Mouse (Mus musculus) WW6 (cell line): Measurements from ENCODE around the gene Tulp4.
"Not testable (repeated sequence)": the region's sequence is repeated elsewhere in the genome, so short reads cannot be mapped to it uniquely, and the experiment has no call there.

Experiments
- DNase-seq: peaks from one replicate; pipeline ENCODE4 v3.0.0-alpha.2; 2013; ENCODE audit warnings: low read depth, low spot score

The Tulp4 gene

GRCm38 (mm10) chr17:6274693-6275092 lies 168.5 kb downstream of the Tulp4 start:
- DNase-seq = not testable (repeated sequence)

- DNase-seq = not testable (repeated sequence)
Measured at GRCm38 (mm10) chr17:6279205-6279604, 173.0 kb downstream of the Tulp4 start.

- not testable (repeated sequence) for DNase-seq
Measured at GRCm38 (mm10) chr17:6279772-6280171, 173.5 kb downstream of the Tulp4 start.

- not testable (repeated sequence) for DNase-seq
Measured at GRCm38 (mm10) chr17:6280513-6280912, 174.3 kb downstream of the Tulp4 start.

- not testable (repeated sequence) for DNase-seq
Measured at GRCm38 (mm10) chr17:6283137-6283536, 176.9 kb downstream of the Tulp4 start.

GRCm38 (mm10) chr17:6286169-6286568 lies 179.9 kb downstream of the Tulp4 start:
- not testable (repeated sequence) for DNase-seq

- DNase-seq = not testable (repeated sequence)
Measured at GRCm38 (mm10) chr17:6289045-6289444, 182.8 kb downstream of the Tulp4 start.

GRCm38 (mm10) chr17:6293882-6294281 lies 187.6 kb downstream of the Tulp4 start:
- DNase-seq = not testable (repeated sequence)

- DNase-seq = not testable (repeated sequence)
Measured at GRCm38 (mm10) chr17:6297060-6297795, 191.0 kb downstream of the Tulp4 start.

GRCm38 (mm10) chr17:6300190-6300863 lies 194.1 kb downstream of the Tulp4 start:
- not testable (repeated sequence) for DNase-seq
